Mouse (Mus musculus) brain, embryonic 14.5 days (tissue): Measurements from ENCODE around the gene St8sia6.
"Not testable (repeated sequence)": the region's sequence is repeated elsewhere in the genome, so short reads cannot be mapped to it uniquely, and the experiment has no call there.

Experiments
- CTCF ChIP-seq: fragments of 200-500 bp; IDR thresholded peaks from 2 replicates; pipeline ENCODE4 v1.5.1; 2012; ENCODE audit warnings: inconsistent platforms, mild to moderate bottlenecking, moderate library complexity, borderline replicate concordance; ENCODE audit not compliant: insufficient read depth, insufficient read length; ENCODE audit errors: extremely low read depth
- POLR2A ChIP-seq: fragments of 200-500 bp; IDR thresholded peaks from 2 replicates; pipeline ENCODE4 v1.6.1; 2012; ENCODE audit warnings: mild to moderate bottlenecking, inconsistent platforms, borderline replicate concordance; ENCODE audit not compliant: poor library complexity, insufficient read depth, insufficient read length, severe bottlenecking; ENCODE audit errors: extremely low read depth

- not testable (repeated sequence) for TF ChIP-seq CTCF, POLR2A
Observed at GRCm38 (mm10) chr2:13603636-13604035, 190.2 kb downstream of the St8sia6 start.
